9 mouse cellular contexts compared by ENCODE assay signal in the genomic region with DNA sequence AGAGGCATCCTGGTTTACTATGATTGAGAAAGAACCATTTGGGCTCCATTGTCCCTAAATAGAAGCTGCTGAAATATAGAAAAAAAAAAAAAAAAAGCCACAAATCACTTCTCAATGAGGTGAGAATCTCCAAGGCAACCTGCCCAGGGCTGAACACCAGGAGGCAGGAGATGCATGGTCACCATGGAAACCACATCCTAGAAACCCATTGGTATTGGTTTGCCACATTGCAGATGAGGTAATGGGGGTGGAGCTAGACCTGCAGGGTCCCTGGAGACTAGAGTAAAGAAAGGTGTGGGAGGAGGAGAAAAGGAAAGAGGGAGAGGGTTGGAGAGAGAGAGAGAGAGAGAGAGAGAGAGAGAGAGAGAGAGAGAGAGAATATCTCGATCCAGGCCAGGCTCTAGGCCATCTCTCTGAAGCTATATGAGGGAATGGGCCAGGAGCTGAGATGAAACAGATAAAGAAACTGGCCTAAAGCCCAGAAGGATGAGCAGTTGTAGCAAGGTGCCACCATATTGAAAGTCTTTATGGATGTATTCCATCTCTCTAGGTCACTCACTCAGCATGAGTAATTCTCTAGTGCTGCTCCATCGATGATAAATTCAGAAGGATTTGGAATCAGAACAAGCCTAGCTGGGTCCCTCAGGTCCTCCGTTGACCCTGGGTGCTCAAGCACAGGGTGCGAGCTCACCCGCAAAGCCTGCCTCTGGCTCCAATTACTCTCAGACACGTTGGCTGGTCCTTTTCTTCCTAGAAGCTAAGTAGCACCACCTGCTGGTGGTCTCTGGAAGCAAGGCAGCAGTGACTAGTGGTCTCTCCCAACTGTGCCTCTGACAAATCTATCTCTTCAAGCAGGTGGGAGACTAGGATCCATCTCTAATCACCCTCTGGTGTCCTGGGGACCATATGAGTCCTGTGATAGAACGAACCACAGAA. TPM values are rescaled to one million over a fixed set of nuclear protein-coding genes. Genes with fewer than 3 reads are reported as not detected.
DNase-seq lines count a peak whose midpoint lies in the region; ATAC-seq and TF ChIP-seq lines count a peak whose summit lies in the region.
"Had no signal": no experiment of that assay in that cellular context is flagged by ENCODE, and none has a peak within 500 bp of the region (broad histone marks: within the 10 kb centered on the region; RNA-seq: fewer than 3 reads in every experiment).

No protein-coding gene starts in this region.

- H3K4me1 ChIP-seq in forebrain, embryonic 16.5 days (replicated peaks; ENCODE audit: control insufficient read depth, insufficient read depth, low read length): peaks cover 26% of the 10 kb centered on the region
- H3K4me1 ChIP-seq in intestine, embryonic 14.5 days (replicated peaks; ENCODE audit: control insufficient read depth, insufficient read depth, low read length): peaks cover 4% of the 10 kb centered on the region; the same call in 1 of the 2 replicates
- peaks cover 23% of the 10 kb centered on the region for H3K4me1 ChIP-seq in midbrain, embryonic 10.5 days
- H3K4me1 ChIP-seq in small intestine, adult 2 months (ENCODE audit: control insufficient read depth, insufficient read depth, insufficient read length, low read length): no peaks in the 10 kb centered on the region

- H3K27me3 ChIP-seq in forebrain, embryonic 16.5 days (replicated peaks; ENCODE audit: control insufficient read depth, insufficient read depth, low read length): 0 out of 2 replicates have a peak, but pooled peaks cover 2% of the 10 kb centered on the region
- peaks cover 6% of the 10 kb centered on the region; the same call in 1 of the 2 replicates for H3K27me3 ChIP-seq in intestine, embryonic 14.5 days (replicated peaks; ENCODE audit: control insufficient read depth, insufficient read depth, low read length)
- H3K27me3 ChIP-seq in midbrain, embryonic 10.5 days (ENCODE audit: low read depth, poor library complexity, severe bottlenecking): peaks cover 35% of the 10 kb centered on the region
- no peaks in the 10 kb centered on the region for H3K27me3 ChIP-seq in small intestine, adult 2 months (ENCODE audit: control insufficient read depth, insufficient read depth, low read length)

- no peak for TF ChIP-seq POLR2A in small intestine, adult 2 months (IDR thresholded peaks at IDR 0.05; ENCODE audit: low read depth, low read length)

- peak overlapping the region; percentile 18 for H3K4me2 ChIP-seq in forebrain, embryonic 16.5 days (ENCODE audit: low read length)
- H3K4me2 ChIP-seq in intestine, embryonic 14.5 days (ENCODE audit: low read length): no peak overlapping the region

- H3K9ac ChIP-seq in forebrain, embryonic 16.5 days (replicated peaks; ENCODE audit: low read depth, low read length): 0 out of 2 replicates have a peak overlapping the region, but pooled peaks have one; percentile 18
- H3K9ac ChIP-seq in intestine, embryonic 14.5 days (ENCODE audit: low read length): no peak overlapping the region

- H3K4me3 ChIP-seq in forebrain, embryonic 16.5 days (replicated peaks; ENCODE audit: low read length): no peak overlapping the region
- no peak overlapping the region for H3K4me3 ChIP-seq in intestine, embryonic 14.5 days (ENCODE audit: low read depth, low read length)
- no peak overlapping the region for H3K4me3 ChIP-seq in midbrain, embryonic 10.5 days
- no peak overlapping the region for H3K4me3 ChIP-seq in small intestine, adult 2 months (ENCODE audit: low read depth, low read length)

- no peak for ATAC-seq in cerebellum, adult (ENCODE audit: insufficient number of reproducible peaks, low FRiP score, low TSS enrichment)
- peak; percentile 88 for ATAC-seq in forebrain, embryonic 16.5 days
- ATAC-seq in intestine, embryonic 14.5 days (replicated peaks; ENCODE audit: low FRiP score, low TSS enrichment, low read depth): peak; percentile 32
- ATAC-seq: Patski had no signal

- H3K27ac ChIP-seq in forebrain, embryonic 16.5 days (ENCODE audit: low read length): peak overlapping the region; percentile 92
- H3K27ac ChIP-seq in intestine, embryonic 14.5 days (ENCODE audit: low read depth): no peak overlapping the region
- peak overlapping the region; percentile 50; the same call in 1 of the 2 replicates for H3K27ac ChIP-seq in midbrain, embryonic 10.5 days (replicated peaks)
- no peak overlapping the region for H3K27ac ChIP-seq in small intestine, adult 2 months (ENCODE audit: insufficient read depth, low read depth, low read length)

- no peaks in the 10 kb centered on the region for H3K9me3 ChIP-seq in forebrain, embryonic 16.5 days (ENCODE audit: control insufficient read depth, low read length)
- H3K9me3 ChIP-seq in intestine, embryonic 14.5 days (ENCODE audit: control insufficient read depth, low read length): no peaks in the 10 kb centered on the region
- H3K9me3 ChIP-seq in midbrain, embryonic 10.5 days (replicated peaks): no peaks in the 10 kb centered on the region

- 5% methylated on average over 7 of the region's 7 CpGs for WGBS in forebrain, embryonic 16.5 days
- 12% methylated on average over 7 of the region's 7 CpGs for WGBS in intestine, embryonic 14.5 days
- WGBS in midbrain, embryonic 10.5 days: 15% methylated on average over 7 of the region's 7 CpGs
- WGBS in small intestine, adult 2 months: 15% methylated on average over 7 of the region's 7 CpGs

- peak; percentile 76; the same call in 1 of the 2 replicates for TF ChIP-seq CTCF in small intestine, adult 2 months (IDR thresholded peaks at IDR 0.05; ENCODE audit: extremely low read depth, insufficient read length, insufficient replicate concordance, low read depth, low read length)

- DNase-seq in cerebellum, adult 11 months: peak; percentile 73
- peak; percentile 71 for DNase-seq in cerebellum, adult 11-12 months
- peak; percentile 90 for DNase-seq in intestine, embryonic 14.5 days (ENCODE audit: low spot score)
- DNase-seq in left cerebral cortex, adult 9 months (ENCODE audit: low spot score in 2 of 2): peak; percentile 85 to 89
- peak; percentile 77 for DNase-seq in midbrain, embryonic 10.5 days (ENCODE audit: low spot score)

- H3K36me3 ChIP-seq in forebrain, embryonic 16.5 days (ENCODE audit: control insufficient read depth, insufficient read depth): no peaks in the 10 kb centered on the region
- H3K36me3 ChIP-seq in intestine, embryonic 14.5 days (ENCODE audit: control insufficient read depth, insufficient read depth, low read length): no peaks in the 10 kb centered on the region
- no peaks in the 10 kb centered on the region for H3K36me3 ChIP-seq in midbrain, embryonic 10.5 days
- no peaks in the 10 kb centered on the region for H3K36me3 ChIP-seq in small intestine, adult 2 months (ENCODE audit: control insufficient read depth, insufficient read depth, low read length)

RNA-seq across cellular contexts. Expression of gene Neurog3, which starts 31.1 kb away (rescaled TPM):
- 0.16 TPM in 1 of 2 replicates, not detected in the other for polyA plus RNA-seq in forebrain, embryonic 16.5 days (2015; fragmentation: Nextera tagmentation; extraction: Ambion mirVana)
- polyA plus RNA-seq in intestine, embryonic 14.5 days (2014; fragmentation: Nextera tagmentation; extraction: Ambion mirVana): 8.5 and 20.9 TPM in 2 replicates
- 0.89 and 0.90 TPM in 2 replicates for polyA plus RNA-seq in midbrain, embryonic 10.5 days (2016; fragmentation: Nextera tagmentation; extraction: Ambion mirVana)
- polyA plus RNA-seq in small intestine, adult 2 months (2012; rRNA removed): 1.7 and 2.3 TPM in 2 replicates
- polyA plus RNA-seq: Patski had no signal

RNA-seq across cellular contexts. Expression of gene Fam241b, which starts 41.9 kb away (rescaled TPM):
- polyA plus RNA-seq in forebrain, embryonic 16.5 days (2015; fragmentation: Nextera tagmentation; extraction: Ambion mirVana): 153 and 185 TPM in 2 replicates
- polyA plus RNA-seq in intestine, embryonic 14.5 days (2014; fragmentation: Nextera tagmentation; extraction: Ambion mirVana): 7.6 and 10.3 TPM in 2 replicates
- 19.3 and 23.4 TPM in 2 replicates for polyA plus RNA-seq in midbrain, embryonic 10.5 days (2016; fragmentation: Nextera tagmentation; extraction: Ambion mirVana)
- 6.2 and 11.1 TPM in 2 replicates for polyA plus RNA-seq in small intestine, adult 2 months (2012; rRNA removed)

Comparison
In these comparisons a context has a peak if more than half of its experiments do, and no peak if none do; other contexts are left out.
1. H3K27ac ChIP-seq: peak in forebrain, embryonic 16.5 days (single experiment) and midbrain, embryonic 10.5 days (single experiment); none in intestine, embryonic 14.5 days (single experiment) and small intestine, adult 2 months (single experiment).
2. Peak in every context shown above with its lines, with median percentiles within 50 percentile points of each other: DNase-seq.